Mouse (Mus musculus): ENCODE results near the gene Prkca. TPM values are rescaled to one million over a fixed set of nuclear protein-coding genes. Genes with fewer than 3 reads are reported as not detected.
A peak's percentile ranks its signal among the peaks of the same experiment; 100 is the strongest.

Prkca gene
- polyA plus RNA-seq, 1 experiment from 2014 or later: 3.4 TPM

DNA sequence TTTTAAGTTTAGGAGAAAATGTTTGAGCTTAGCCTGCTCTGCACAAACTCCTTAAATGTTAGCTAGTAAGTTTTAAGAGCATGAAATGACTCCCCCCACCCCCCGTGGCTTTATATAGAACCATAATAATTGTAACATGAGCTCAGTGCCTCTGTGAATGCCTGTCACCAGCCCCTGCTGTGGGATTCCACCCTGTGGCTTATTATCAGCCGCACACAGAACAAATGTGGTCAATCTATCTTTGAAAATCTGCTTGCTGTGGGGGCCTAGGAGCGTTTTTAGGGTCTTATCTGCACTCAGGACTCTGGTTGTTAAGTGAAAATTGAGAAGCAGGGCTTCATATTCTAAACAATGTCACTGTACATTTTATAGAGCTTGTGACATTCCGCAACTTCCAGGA is 195.2 kb downstream of the Prkca start:
- H3K27me3 ChIP-seq (replicated peaks; ENCODE audit: low read depth, poor library complexity, severe bottlenecking): no peaks in the 10 kb centered on the region
- WGBS: 35% methylated on average over 4 of the region's 4 CpGs
- no peak overlapping the region for H3K4me3 ChIP-seq
- H3K27ac ChIP-seq (replicated peaks): 0 out of 2 replicates have a peak overlapping the region, but pooled peaks have one; percentile 1
- no peaks in the 10 kb centered on the region for H3K36me3 ChIP-seq (replicated peaks)
- no peaks in the 10 kb centered on the region for H3K9me3 ChIP-seq
- H3K4me1 ChIP-seq: peaks cover 42% of the 10 kb centered on the region
- no peak for DNase-seq (ENCODE audit: low spot score)

DNA sequence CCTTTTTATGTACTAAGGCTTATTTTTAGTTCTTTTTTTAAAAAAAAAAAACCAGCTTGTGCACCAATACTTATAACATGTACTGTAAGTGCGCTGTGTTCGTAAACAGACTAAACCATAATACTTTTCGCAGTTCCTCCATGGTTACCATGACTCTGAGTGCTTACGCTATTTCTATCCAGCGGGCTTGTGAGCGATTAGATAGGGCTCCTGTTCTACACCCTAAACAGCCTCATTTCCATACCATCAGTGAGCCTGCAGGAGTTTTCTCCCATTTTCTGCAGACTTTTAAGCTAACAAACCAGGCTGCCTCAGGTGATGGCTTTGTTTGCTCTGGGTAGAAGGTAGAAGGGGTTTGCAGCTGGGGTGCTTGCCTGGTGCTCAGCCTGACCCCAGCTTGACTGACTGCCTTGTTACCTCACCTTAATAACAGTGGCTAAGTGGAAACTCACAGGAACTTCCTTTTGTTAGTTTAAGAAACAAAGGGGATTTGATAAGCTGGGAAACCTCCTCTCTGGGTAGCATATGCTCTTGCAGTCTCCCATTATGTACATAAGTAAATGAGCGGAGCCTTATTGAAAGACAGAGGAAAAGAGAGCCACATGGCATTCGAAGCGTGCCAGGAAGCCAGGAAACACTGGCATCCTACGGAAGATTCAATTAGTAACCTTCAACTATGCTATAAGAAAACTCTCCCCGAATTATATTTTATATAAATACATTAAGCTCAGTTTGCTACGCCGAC is 197.8 kb downstream of the Prkca start:
- Histone ChIP-seq H3K4me1 (peaks cover 30% of the 10 kb centered on the region), H3K9me3 (no peaks in the 10 kb centered on the region), H3K27me3 (replicated peaks; ENCODE audit: low read depth, poor library complexity, severe bottlenecking) (no peaks in the 10 kb centered on the region), H3K27ac (replicated peaks) (no peak overlapping the region), H3K36me3 (replicated peaks) (no peaks in the 10 kb centered on the region), H3K4me3 (no peak overlapping the region)
- 73% methylated on average over 13 of the region's 13 CpGs for WGBS
- no peak for DNase-seq (ENCODE audit: low spot score)

DNA sequence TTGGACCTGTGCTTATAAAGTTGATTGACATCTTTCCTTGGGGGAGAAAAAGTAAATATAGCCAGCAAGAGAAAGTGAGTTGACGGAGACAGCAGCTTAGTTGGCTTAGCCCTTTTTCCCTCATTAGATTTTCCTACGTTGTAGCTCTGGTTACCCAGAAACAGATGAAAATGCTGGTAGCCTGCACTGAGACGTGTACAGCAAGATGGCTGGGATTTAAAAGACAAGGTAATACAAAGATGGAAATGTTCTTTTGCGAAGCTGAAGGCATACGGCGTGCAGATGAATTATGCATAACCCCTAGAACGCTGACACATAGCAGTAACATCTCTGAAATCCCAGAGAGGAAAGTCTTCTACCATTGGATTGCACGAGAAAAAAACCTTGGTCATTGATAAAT is 198.6 kb downstream of the Prkca start:
- Histone ChIP-seq H3K27ac (replicated peaks) (no peak overlapping the region), H3K4me3 (no peak overlapping the region), H3K9me3 (no peaks in the 10 kb centered on the region), H3K27me3 (replicated peaks; ENCODE audit: low read depth, poor library complexity, severe bottlenecking) (no peaks in the 10 kb centered on the region), H3K4me1 (peaks cover 22% of the 10 kb centered on the region), H3K36me3 (replicated peaks) (no peaks in the 10 kb centered on the region)
- no peak for DNase-seq (ENCODE audit: low spot score)
- WGBS: 82% methylated on average over 8 of the region's 8 CpGs

DNA sequence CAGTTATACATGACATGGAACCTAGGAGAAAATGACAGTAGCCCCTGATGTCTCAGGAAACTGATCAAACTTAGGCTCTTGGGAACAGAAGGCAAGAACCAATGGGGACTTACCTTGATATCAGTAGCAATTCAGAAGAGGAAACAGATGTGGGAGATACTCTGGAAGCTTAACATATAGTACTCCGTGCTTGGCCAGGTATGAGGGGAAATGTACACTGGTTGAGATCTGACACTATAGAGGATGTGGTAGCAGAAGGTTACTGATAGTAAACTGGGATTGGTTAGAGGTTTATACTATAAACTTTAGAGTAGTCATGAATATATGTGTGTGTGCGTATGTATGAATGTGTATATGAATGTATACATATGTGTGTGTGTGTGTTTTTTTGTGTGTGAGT is 200.0 kb downstream of the Prkca start:
- Histone ChIP-seq H3K9me3 (no peaks in the 10 kb centered on the region), H3K27ac (replicated peaks) (no peak overlapping the region)
- WGBS: 84% methylated on average over 2 of the region's 2 CpGs

DNA sequence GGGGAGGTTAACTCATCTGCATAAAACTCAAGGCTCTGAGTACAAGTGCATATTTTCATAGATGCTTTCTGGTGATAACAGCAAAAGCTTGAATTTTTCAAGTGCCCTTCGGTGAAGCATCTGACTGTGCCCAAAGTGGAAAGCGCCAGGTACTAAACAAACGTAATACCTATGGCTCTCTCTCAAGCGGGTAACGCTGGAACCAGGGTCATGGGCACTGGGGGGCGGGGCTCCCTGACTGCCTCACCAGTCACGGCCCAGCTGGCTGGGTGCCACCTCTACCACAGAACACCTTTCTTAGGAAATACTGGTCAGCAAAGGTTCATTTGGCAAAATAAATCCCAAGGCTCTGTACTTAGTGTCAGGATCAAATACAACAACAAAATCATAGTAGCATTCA is 203.7 kb downstream of the Prkca start:
- DNase-seq (ENCODE audit: low spot score): no peak
- Histone ChIP-seq H3K27me3 (replicated peaks; ENCODE audit: low read depth, poor library complexity, severe bottlenecking) (no peaks in the 10 kb centered on the region), H3K9me3 (no peaks in the 10 kb centered on the region), H3K36me3 (replicated peaks) (no peaks in the 10 kb centered on the region), H3K4me1 (peaks cover 14% of the 10 kb centered on the region), H3K4me3 (no peak overlapping the region), H3K27ac (replicated peaks) (no peak overlapping the region)
- whole genome bisulfite sequencing: 77% methylated on average over 7 of the region's 7 CpGs

More for the DNA sequence above, 200.0 kb downstream of the Prkca start:
- Histone ChIP-seq H3K4me1 (peaks cover 13% of the 10 kb centered on the region), H3K4me3 (no peak overlapping the region), H3K36me3 (replicated peaks) (no peaks in the 10 kb centered on the region), H3K27me3 (replicated peaks; ENCODE audit: low read depth, poor library complexity, severe bottlenecking) (no peaks in the 10 kb centered on the region)
- DNase-seq (ENCODE audit: low spot score): no peak

DNA sequence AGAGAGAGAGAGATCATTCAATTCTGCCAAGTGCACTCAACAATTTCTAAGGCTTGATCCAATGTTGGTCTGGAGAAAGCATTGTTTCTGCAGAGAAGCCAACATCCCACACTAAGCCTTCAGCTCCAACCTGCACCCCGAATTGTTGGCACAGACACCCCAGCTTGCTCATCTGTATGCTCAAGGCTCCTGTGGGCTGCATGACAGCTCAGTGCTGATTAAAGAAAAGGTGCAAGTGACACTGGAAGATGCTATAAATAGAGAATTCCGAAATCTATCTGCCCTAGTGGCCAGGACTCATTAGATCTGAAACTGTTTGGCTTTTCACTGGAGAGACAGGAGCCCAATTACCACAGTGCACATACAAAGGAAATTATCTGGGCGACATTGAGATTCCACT is 207.4 kb downstream of the Prkca start:
- Histone ChIP-seq H3K4me3 (no peak overlapping the region), H3K9me3 (no peaks in the 10 kb centered on the region), H3K27me3 (replicated peaks; ENCODE audit: low read depth, poor library complexity, severe bottlenecking) (no peaks in the 10 kb centered on the region), H3K27ac (replicated peaks) (no peak overlapping the region), H3K4me1 (peaks cover 15% of the 10 kb centered on the region), H3K36me3 (replicated peaks) (no peaks in the 10 kb centered on the region)
- WGBS: 62% methylated on average over 3 of the region's 3 CpGs
- no peak for DNase-seq (ENCODE audit: low spot score)

DNA sequence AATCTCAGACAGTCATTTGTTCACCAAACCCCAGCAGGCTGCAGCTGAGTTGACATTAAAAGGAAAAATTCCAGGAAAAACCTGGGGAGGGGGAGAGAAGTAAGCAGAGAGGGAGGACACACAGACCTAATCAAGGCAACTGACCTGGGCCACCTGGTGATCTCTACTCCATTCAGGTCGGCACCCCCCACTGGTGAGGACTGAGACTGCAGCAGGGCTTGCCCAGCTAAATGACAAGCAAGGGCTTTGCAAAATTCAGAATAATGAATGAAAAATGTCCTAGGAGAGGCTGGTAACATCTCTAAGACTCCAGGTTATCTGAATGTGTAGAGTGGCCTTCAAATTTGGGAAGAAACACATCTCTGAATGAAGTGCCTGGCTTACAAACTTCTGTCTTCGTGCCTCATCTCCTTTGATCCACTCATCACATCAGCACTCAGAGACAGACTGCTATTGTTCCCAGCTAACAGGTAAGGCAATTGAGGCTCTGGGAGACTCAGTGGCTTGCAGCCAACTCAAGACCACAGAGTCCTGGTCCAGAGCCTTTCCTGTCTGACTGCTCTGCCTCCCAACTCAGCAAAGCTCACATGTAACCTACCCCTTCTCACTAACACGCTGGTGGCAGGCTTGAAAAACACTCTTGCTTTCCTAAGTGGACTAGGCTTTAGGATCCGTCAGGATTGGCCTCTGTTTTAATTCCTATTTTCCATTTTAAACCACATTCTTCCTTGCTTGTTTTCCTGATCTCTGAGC is 208.1 kb downstream of the Prkca start:
- Histone ChIP-seq H3K27ac (replicated peaks) (no peak overlapping the region), H3K4me3 (no peak overlapping the region), H3K4me1 (peaks cover 15% of the 10 kb centered on the region), H3K9me3 (no peaks in the 10 kb centered on the region), H3K27me3 (replicated peaks; ENCODE audit: low read depth, poor library complexity, severe bottlenecking) (no peaks in the 10 kb centered on the region), H3K36me3 (replicated peaks) (no peaks in the 10 kb centered on the region)
- peak; percentile 42 for DNase-seq (ENCODE audit: low spot score)
- WGBS: 23% methylated on average over 4 of the region's 4 CpGs

DNA sequence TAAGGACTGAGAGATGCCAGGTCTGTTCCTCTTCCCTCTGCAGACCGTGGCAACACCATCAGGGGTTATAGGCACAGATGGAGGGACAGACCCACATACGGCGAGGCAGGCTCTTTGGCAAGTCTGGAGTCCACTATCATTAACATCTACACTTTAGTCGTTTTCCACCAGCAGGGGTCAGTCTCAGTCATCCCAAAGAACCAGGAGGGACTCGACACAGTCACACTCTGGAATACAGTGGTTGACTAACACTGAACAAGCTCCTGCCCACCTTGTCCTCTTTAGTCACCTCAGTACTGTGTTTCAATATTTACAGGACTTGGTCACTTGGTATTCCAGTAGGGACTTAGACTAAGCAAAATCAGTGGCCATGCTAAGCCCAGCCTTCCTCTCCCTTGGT is 215.1 kb downstream of the Prkca start:
- no peak overlapping the region for H3K27ac ChIP-seq (replicated peaks)
- no peak overlapping the region for H3K4me3 ChIP-seq
- 35% methylated on average over 5 of the region's 5 CpGs for WGBS
- peak; percentile 59 for DNase-seq (ENCODE audit: low spot score)
- H3K36me3 ChIP-seq (replicated peaks): no peaks in the 10 kb centered on the region
- H3K4me1 ChIP-seq: peaks cover 2% of the 10 kb centered on the region; the same call in 1 of the 2 replicates
- no peaks in the 10 kb centered on the region for H3K27me3 ChIP-seq (replicated peaks; ENCODE audit: low read depth, poor library complexity, severe bottlenecking)
- no peaks in the 10 kb centered on the region for H3K9me3 ChIP-seq

DNA sequence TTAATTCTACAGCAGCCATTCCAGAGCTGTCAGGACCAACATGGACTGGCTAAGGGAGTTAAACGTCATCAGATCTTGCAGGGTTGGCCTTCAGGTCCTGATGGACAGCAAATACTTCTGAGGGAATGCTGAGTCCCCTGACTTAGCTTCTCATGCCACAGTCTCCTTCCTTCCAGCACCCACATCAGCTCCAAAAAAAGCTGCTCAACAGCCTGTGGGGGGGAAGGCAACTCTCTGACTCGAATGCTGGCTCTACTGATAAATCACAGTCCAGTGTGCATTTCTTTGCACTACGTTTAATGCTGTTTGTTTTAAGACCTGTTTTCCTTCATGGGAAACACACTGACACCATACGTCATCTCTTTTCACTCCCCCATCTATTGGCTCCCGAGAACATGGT is 215.8 kb downstream of the Prkca start:
- H3K9me3 ChIP-seq: no peaks in the 10 kb centered on the region
- no peaks in the 10 kb centered on the region for H3K36me3 ChIP-seq (replicated peaks)
- no peak overlapping the region for H3K27ac ChIP-seq (replicated peaks)
- peaks cover 5% of the 10 kb centered on the region; the same call in 1 of the 2 replicates for H3K4me1 ChIP-seq
- DNase-seq (ENCODE audit: low spot score): no peak
- 84% methylated on average over 5 of the region's 5 CpGs for WGBS
- no peaks in the 10 kb centered on the region for H3K27me3 ChIP-seq (replicated peaks; ENCODE audit: low read depth, poor library complexity, severe bottlenecking)
- no peak overlapping the region for H3K4me3 ChIP-seq

DNA sequence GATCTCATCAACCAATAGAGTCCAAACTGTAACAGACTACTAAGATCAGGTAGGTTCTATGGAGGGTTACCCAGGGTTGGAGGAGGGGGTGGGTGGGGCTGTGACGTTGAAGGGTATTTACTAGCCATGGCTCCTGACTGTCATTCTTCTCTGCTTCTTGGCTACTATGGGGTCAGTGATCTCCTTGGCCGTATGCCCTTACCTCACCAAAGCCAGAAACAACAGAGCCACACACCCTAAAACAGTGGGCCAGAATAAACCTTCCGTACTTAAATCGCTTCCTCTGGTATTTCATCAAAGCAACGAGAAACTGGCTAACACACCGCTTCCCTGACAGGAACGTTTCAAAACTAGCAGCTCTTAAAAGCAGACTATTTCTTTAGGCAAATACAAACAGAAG is 221.2 kb downstream of the Prkca start:
- Histone ChIP-seq H3K27me3 (replicated peaks; ENCODE audit: low read depth, poor library complexity, severe bottlenecking) (no peaks in the 10 kb centered on the region), H3K4me3 (no peak overlapping the region), H3K9me3 (no peaks in the 10 kb centered on the region), H3K4me1 (peaks cover 5% of the 10 kb centered on the region; the same call in 1 of the 2 replicates), H3K27ac (replicated peaks) (no peak overlapping the region), H3K36me3 (replicated peaks) (no peaks in the 10 kb centered on the region)
- 88% methylated on average over 7 of the region's 7 CpGs for WGBS
- DNase-seq (ENCODE audit: low spot score): no peak

DNA sequence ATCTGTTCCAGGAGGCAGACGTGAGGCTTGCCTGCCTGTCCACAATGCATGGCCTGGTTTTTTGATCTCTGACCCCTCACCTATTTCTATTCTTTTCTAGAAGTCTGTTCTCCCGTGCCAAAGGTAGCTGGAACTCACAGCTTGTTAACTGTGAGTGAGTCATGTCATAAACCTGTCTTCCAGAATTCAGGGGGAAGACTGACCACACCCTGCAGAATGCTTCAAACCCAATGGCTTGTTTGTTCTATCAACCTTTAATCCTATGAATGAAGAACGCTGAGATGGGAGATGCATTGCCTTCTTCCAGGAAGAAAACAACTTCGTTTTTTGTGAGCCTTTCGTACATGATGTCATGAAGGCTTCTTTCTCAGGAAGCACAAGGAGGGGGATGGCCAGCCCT is 223.0 kb downstream of the Prkca start:
- no peak for DNase-seq (ENCODE audit: low spot score)
- no peak overlapping the region for H3K27ac ChIP-seq (replicated peaks)
- H3K27me3 ChIP-seq (replicated peaks; ENCODE audit: low read depth, poor library complexity, severe bottlenecking): no peaks in the 10 kb centered on the region
- H3K4me1 ChIP-seq: peaks cover 5% of the 10 kb centered on the region; the same call in 1 of the 2 replicates
- WGBS: 80% methylated on average over 5 of the region's 5 CpGs
- H3K4me3 ChIP-seq: no peak overlapping the region
- no peaks in the 10 kb centered on the region for H3K9me3 ChIP-seq
- no peaks in the 10 kb centered on the region for H3K36me3 ChIP-seq (replicated peaks)

DNA sequence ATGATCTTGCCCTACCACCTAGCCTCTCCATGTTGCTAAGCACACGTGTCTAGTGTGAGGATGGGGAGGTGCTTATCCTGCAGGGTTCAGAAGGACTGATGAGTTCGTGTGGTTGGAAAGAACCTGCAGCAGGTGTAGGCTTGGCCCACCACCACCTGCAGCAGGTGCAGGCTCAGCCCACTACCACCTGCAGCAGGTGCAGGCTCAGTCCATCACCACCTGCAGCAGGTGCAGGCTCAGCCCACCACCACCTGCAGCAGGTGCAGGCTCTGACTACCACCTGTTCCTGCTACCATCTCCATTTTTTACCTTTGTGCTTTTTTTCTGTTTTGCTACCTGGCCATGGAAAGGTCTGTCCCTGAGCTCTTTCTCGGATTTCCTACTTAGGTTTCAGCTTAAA is 223.9 kb downstream of the Prkca start:
- whole genome bisulfite sequencing: 80% methylated on average over 3 of the region's 3 CpGs
- Histone ChIP-seq H3K4me3 (no peak overlapping the region), H3K4me1 (peaks cover 5% of the 10 kb centered on the region; the same call in 1 of the 2 replicates), H3K9me3 (no peaks in the 10 kb centered on the region), H3K36me3 (replicated peaks) (no peaks in the 10 kb centered on the region), H3K27ac (replicated peaks) (no peak overlapping the region), H3K27me3 (replicated peaks; ENCODE audit: low read depth, poor library complexity, severe bottlenecking) (no peaks in the 10 kb centered on the region)
- no peak for DNase-seq (ENCODE audit: low spot score)

DNA sequence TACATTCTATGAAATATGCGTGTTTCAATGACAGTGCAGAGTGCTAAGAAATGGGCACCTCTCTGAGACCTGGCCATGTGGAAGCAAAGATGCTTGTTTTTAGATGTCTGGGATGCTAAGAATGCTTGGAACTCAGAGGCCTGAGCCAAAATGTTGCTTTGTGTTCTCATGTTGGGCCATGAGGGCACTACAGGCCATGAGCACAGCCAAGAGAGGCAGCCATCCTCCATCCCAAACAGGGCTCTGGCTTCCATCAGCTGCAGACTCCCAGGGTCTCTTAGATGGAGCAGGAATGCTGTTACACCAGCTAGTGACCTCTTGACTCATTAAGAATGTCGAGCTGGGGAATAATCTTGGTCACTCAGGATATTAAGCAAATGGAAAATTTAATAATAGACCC is 224.9 kb downstream of the Prkca start:
- 77% methylated on average over 2 of the region's 2 CpGs for WGBS
- Histone ChIP-seq H3K27me3 (replicated peaks; ENCODE audit: low read depth, poor library complexity, severe bottlenecking) (no peaks in the 10 kb centered on the region), H3K27ac (replicated peaks) (no peak overlapping the region), H3K36me3 (replicated peaks) (no peaks in the 10 kb centered on the region), H3K4me1 (peaks cover 5% of the 10 kb centered on the region; the same call in 1 of the 2 replicates), H3K4me3 (no peak overlapping the region), H3K9me3 (no peaks in the 10 kb centered on the region)
- no peak for DNase-seq (ENCODE audit: low spot score)
